Mouse (Mus musculus) intestine, embryonic 16.5 days (tissue): Measurements from ENCODE around the gene Cabp4. TPM values are rescaled to one million over a fixed set of nuclear protein-coding genes. Genes with fewer than 3 reads are reported as not detected.

ENCODE experiments used
- ATAC-seq: fragments of 200-750 bp; cut with Nextera tagmentation; 2 replicates; pipeline ENCODE4 v1.8.0; 2017; ENCODE audit warnings: moderate TSS enrichment, moderate library complexity
- H3K27ac ChIP-seq: fragments of 300-500 bp; sonication (generic); 2 replicates; pipeline ENCODE4 v1.5.1; 2014; ENCODE audit warnings: mild to moderate bottlenecking, low read length
- H3K27me3 ChIP-seq: fragments of 300-500 bp; sonication (generic); replicated peaks from 2 replicates; pipeline ENCODE4 v1.6.1; 2014; ENCODE audit warnings: low read length, control low read depth, mixed read lengths; ENCODE audit not compliant: control insufficient read depth, insufficient read depth
- H3K36me3 ChIP-seq: fragments of 300-500 bp; sonication (generic); 2 replicates; pipeline ENCODE4 v1.6.1; 2014; ENCODE audit warnings: low read length, control low read depth; ENCODE audit not compliant: control insufficient read depth, insufficient read depth
- H3K4me1 ChIP-seq: fragments of 300-500 bp; sonication (generic); 2 replicates; pipeline ENCODE4 v1.6.1; 2014; ENCODE audit warnings: low read length, control low read depth, mixed read lengths; ENCODE audit not compliant: control insufficient read depth, insufficient read depth
- H3K4me2 ChIP-seq: fragments of 300-500 bp; sonication (generic); 2 replicates; pipeline ENCODE4 v1.6.1; 2014; ENCODE audit warnings: low read depth, low read length, control low read depth
- H3K4me3 ChIP-seq: fragments of 300-500 bp; sonication (generic); 2 replicates; pipeline ENCODE4 v1.5.1; 2014; ENCODE audit warnings: mild to moderate bottlenecking, low read length
- H3K9ac ChIP-seq: fragments of 300-500 bp; sonication (generic); 2 replicates; pipeline ENCODE4 v1.6.1; 2014; ENCODE audit warnings: low read depth, low read length
- H3K9me3 ChIP-seq: fragments of 300-500 bp; sonication (generic); 2 replicates; pipeline ENCODE4 v1.6.1; 2016; ENCODE audit warnings: low read length, control low read depth; ENCODE audit not compliant: control insufficient read depth
- WGBS: fragments of 180-500 bp; shearing (Covaris S2); extraction: QIAGEN DNeasy Blood & Tissue Kit; methylation state at CpG from one replicate; pipeline ENCODE4 v1.1.7; 2014; 5-methylcytosine and 5-hydroxymethylcytosine counted together
- polyA plus RNA-seq: library from polyadenylated mRNA; unstranded; fragments of >200 nt; fragmentation: Nextera tagmentation; extraction: Ambion mirVana; gene quantifications from 2 replicates; pipeline ENCODE4 v1.2.1, GENCODE M21; 2015

Gene Cabp4
- polyA plus RNA-seq, 1 experiment from 2014 or later: 0.11 TPM

- peak overlapping the region; percentile 82 for H3K4me3 ChIP-seq
- H3K4me2 ChIP-seq: peak overlapping the region; percentile 84
- peaks cover 18% of the 10 kb centered on the region for H3K36me3 ChIP-seq
- peak overlapping the region; percentile 74 for H3K27ac ChIP-seq
- WGBS: 79% methylated on average over 11 of the region's 11 CpGs
- H3K9me3 ChIP-seq: no peaks in the 10 kb centered on the region
- ATAC-seq: no peak
- no peaks in the 10 kb centered on the region for H3K27me3 ChIP-seq
- peaks cover 22% of the 10 kb centered on the region for H3K4me1 ChIP-seq
- H3K9ac ChIP-seq: peak overlapping the region; percentile 95
Measured at GRCm38 (mm10) chr19:4149283-4149682, 5.5 kb upstream of the Cabp4 start.

- H3K9ac ChIP-seq: peak overlapping the region; percentile 95
- WGBS: 2% methylated on average over 7 of the region's 8 CpGs
- peaks cover 22% of the 10 kb centered on the region for H3K4me1 ChIP-seq
- no peaks in the 10 kb centered on the region for H3K9me3 ChIP-seq
- peak overlapping the region; percentile 74 for H3K27ac ChIP-seq
- peak overlapping the region; percentile 84 for H3K4me2 ChIP-seq
- no peaks in the 10 kb centered on the region for H3K27me3 ChIP-seq
- peak; percentile 38 for ATAC-seq
- peak overlapping the region; percentile 82 for H3K4me3 ChIP-seq
- H3K36me3 ChIP-seq: peaks cover 18% of the 10 kb centered on the region
Measured at GRCm38 (mm10) chr19:4148819-4149218, 5.0 kb upstream of the Cabp4 start.

- WGBS: under 1% methylated on average over 33 of the region's 33 CpGs
- Histone ChIP-seq H3K4me3 (peak within 1 kb of the TSS; percentile 82), H3K27me3 (no peaks in the 10 kb centered on the region), H3K27ac (peak within 1 kb of the TSS; percentile 74), H3K9ac (peak within 1 kb of the TSS; percentile 95), H3K4me2 (peak within 1 kb of the TSS; percentile 84), H3K36me3 (peaks cover 16% of the 10 kb centered on the region), H3K9me3 (no peaks in the 10 kb centered on the region), H3K4me1 (peaks cover 22% of the 10 kb centered on the region)
- ATAC-seq: peak; percentile 95
Measured at GRCm38 (mm10) chr19:4148491-4148806, 4.6 kb upstream of the Cabp4 start, which contains the start of gene Coro1b. Gene Coro1b (plus strand): TSS chr19:4148619.

GRCm38 (mm10) chr19:4147782-4148490 is 4.1 kb upstream of the Cabp4 start:
- Histone ChIP-seq H3K4me1 (peaks cover 22% of the 10 kb centered on the region), H3K36me3 (peaks cover 14% of the 10 kb centered on the region), H3K9ac (peak overlapping the region; percentile 95; the same call in 1 of the 2 replicates), H3K27me3 (no peaks in the 10 kb centered on the region), H3K4me2 (peak overlapping the region; percentile 32; the same call in 1 of the 2 replicates), H3K4me3 (peak overlapping the region; percentile 82), H3K9me3 (no peaks in the 10 kb centered on the region), H3K27ac (no peak overlapping the region)
- WGBS: 40% methylated on average over 9 of the region's 9 CpGs
- no peak; the same call in 1 of the 2 replicates for ATAC-seq

GRCm38 (mm10) chr19:4147022-4147405 is 3.2 kb upstream of the Cabp4 start:
- H3K9me3 ChIP-seq: no peaks in the 10 kb centered on the region
- H3K36me3 ChIP-seq: peaks cover 14% of the 10 kb centered on the region
- 66% methylated on average over 3 of the region's 3 CpGs for WGBS
- no peak overlapping the region for H3K9ac ChIP-seq
- no peak overlapping the region for H3K27ac ChIP-seq
- H3K4me2 ChIP-seq: no peak overlapping the region
- no peak overlapping the region for H3K4me3 ChIP-seq
- H3K27me3 ChIP-seq: no peaks in the 10 kb centered on the region
- ATAC-seq: no peak
- H3K4me1 ChIP-seq: peaks cover 22% of the 10 kb centered on the region

- Histone ChIP-seq H3K4me3 (no peak overlapping the region), H3K4me1 (peaks cover 22% of the 10 kb centered on the region)
Measured at GRCm38 (mm10) chr19:4146366-4147021, 2.7 kb upstream of the Cabp4 start.

GRCm38 (mm10) chr19:4145936-4146335 is 2.1 kb upstream of the Cabp4 start:
- 87% methylated on average over 5 of the region's 5 CpGs for WGBS
- Histone ChIP-seq H3K4me1 (peaks cover 19% of the 10 kb centered on the region), H3K9ac (no peak overlapping the region), H3K4me3 (no peak overlapping the region), H3K4me2 (no peak overlapping the region), H3K36me3 (peaks cover 6% of the 10 kb centered on the region), H3K27me3 (no peaks in the 10 kb centered on the region), H3K27ac (no peak overlapping the region), H3K9me3 (no peaks in the 10 kb centered on the region)
- no peak for ATAC-seq

More at GRCm38 (mm10) chr19:4146366-4147021, 2.7 kb upstream of the Cabp4 start:
- ATAC-seq: no peak
- no peak overlapping the region for H3K27ac ChIP-seq
- no peaks in the 10 kb centered on the region for H3K27me3 ChIP-seq
- H3K4me2 ChIP-seq: no peak overlapping the region
- no peak overlapping the region for H3K9ac ChIP-seq
- peaks cover 11% of the 10 kb centered on the region for H3K36me3 ChIP-seq
- 67% methylated on average over 12 of the region's 12 CpGs for WGBS
- H3K9me3 ChIP-seq: no peaks in the 10 kb centered on the region

- no peak overlapping the region for H3K27ac ChIP-seq
- H3K4me1 ChIP-seq: peaks cover 9% of the 10 kb centered on the region
- no peak for ATAC-seq
- H3K27me3 ChIP-seq: no peaks in the 10 kb centered on the region
- H3K9ac ChIP-seq: no peak overlapping the region; the same call in 1 of the 2 replicates
- WGBS: 79% methylated on average over 16 of the region's 16 CpGs
- no peak overlapping the region for H3K4me3 ChIP-seq
- no peaks in the 10 kb centered on the region for H3K9me3 ChIP-seq
- no peaks in the 10 kb centered on the region; the same call in 1 of the 2 replicates for H3K36me3 ChIP-seq
- no peak overlapping the region for H3K4me2 ChIP-seq
Measured at GRCm38 (mm10) chr19:4144550-4145498, 991 bp upstream of the Cabp4 start.
